In the genomic region with DNA sequence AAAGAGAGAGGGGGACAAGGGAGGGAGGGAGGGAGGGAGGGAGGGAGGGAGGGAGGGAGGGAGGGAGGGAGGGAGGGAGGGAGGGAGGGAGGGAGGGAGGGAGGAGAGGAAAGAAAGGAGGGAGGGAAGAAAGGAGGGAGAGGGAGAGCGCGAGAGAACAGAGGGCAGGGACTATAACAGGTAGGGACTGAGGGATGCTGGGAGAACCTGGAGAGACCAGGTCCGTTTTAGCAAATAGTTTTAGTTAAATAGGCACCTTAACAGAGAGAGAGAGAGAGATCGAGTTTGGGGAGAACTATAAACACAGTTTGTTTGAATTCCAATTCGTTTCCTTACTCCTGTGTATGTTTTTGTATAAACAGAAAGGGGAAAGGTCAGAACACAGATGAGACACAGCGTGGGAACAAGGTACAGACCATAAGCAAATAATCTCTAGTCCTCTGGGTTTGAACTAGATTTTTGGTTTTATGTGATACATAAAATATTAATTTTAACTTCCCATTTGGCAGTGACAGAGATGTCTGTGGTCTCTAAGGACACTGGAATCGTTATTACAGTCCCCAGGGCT, we compare ENCODE assay signal across 8 mouse cellular contexts. TPM values are rescaled to one million over a fixed set of nuclear protein-coding genes. Genes with fewer than 3 reads are reported as not detected.
A peak's percentile ranks its signal among the peaks of the same experiment; 100 is the strongest.
DNase-seq lines count a peak whose midpoint lies in the region; ATAC-seq and TF ChIP-seq lines count a peak whose summit lies in the region.

No protein-coding gene starts in this region.

- H3K4me1 ChIP-seq in heart, embryonic 11.5 days (ENCODE audit: control insufficient read depth, insufficient read depth, low read length), result 0 out of 2 replicates have a peak, but pooled peaks cover 3% of the 10 kb centered on the region
- H3K4me1 ChIP-seq in midbrain, embryonic 10.5 days, result peaks cover 41% of the 10 kb centered on the region
- peaks cover 4% of the 10 kb centered on the region; the same call in 1 of the 2 replicates for H3K4me1 ChIP-seq in midbrain, embryonic 11.5 days (ENCODE audit: control insufficient read depth, insufficient read depth, low read length)
- peaks cover 4% of the 10 kb centered on the region; the same call in 1 of the 2 replicates for H3K4me1 ChIP-seq in limb, embryonic 14.5 days (ENCODE audit: control insufficient read depth, insufficient read depth, low read length)

- ATAC-seq in heart, embryonic 11.5 days (replicated peaks; ENCODE audit: insufficient number of reproducible peaks, low FRiP score, low TSS enrichment), result no peak
- no peak for ATAC-seq in midbrain, embryonic 11.5 days (ENCODE audit: low FRiP score)
- ATAC-seq in limb, embryonic 14.5 days (ENCODE audit: low FRiP score, low read depth), result no peak

- DNase-seq in heart, adult 8-10 months (ENCODE audit: low spot score), result no peak
- DNase-seq in midbrain, embryonic 10.5 days (ENCODE audit: low spot score), result no peak
- DNase-seq in midbrain, embryonic 11.5 days (ENCODE audit: low spot score, missing footprints), result no peak
- no peak for DNase-seq in limb, embryonic 14.5 days (ENCODE audit: low spot score)
- no peak for DNase-seq in right cerebral cortex, postnatal 36 days (ENCODE audit: low spot score in 2 of 2)
- DNase-seq in right cerebral cortex, postnatal 4 days, result no peak
- no peak for DNase-seq in cerebellum, postnatal 4 days (ENCODE audit: low spot score in 2 of 2)

- no peaks in the 10 kb centered on the region for H3K36me3 ChIP-seq in heart, embryonic 11.5 days (ENCODE audit: control insufficient read depth, insufficient read depth, low read length)
- H3K36me3 ChIP-seq in midbrain, embryonic 10.5 days, result no peaks in the 10 kb centered on the region
- no peaks in the 10 kb centered on the region for H3K36me3 ChIP-seq in midbrain, embryonic 11.5 days (ENCODE audit: control insufficient read depth, insufficient read depth, low read length)
- H3K36me3 ChIP-seq in limb, embryonic 14.5 days (ENCODE audit: control insufficient read depth, insufficient read depth, low read length), result no peaks in the 10 kb centered on the region

- H3K4me2 ChIP-seq in heart, embryonic 11.5 days, result peak overlapping the region; percentile 58
- no peak overlapping the region for H3K4me2 ChIP-seq in midbrain, embryonic 11.5 days
- peak overlapping the region; percentile 41; the same call in 1 of the 2 replicates for H3K4me2 ChIP-seq in limb, embryonic 14.5 days (replicated peaks; ENCODE audit: low read depth, low read length, severe bottlenecking)

- H3K9ac ChIP-seq in heart, embryonic 11.5 days (ENCODE audit: low read depth, low read length), result no peak overlapping the region
- H3K9ac ChIP-seq in midbrain, embryonic 11.5 days (ENCODE audit: low read length), result no peak overlapping the region
- H3K9ac ChIP-seq in limb, embryonic 14.5 days (ENCODE audit: low read depth, low read length, severe bottlenecking), result no peak overlapping the region

- peak overlapping the region; percentile 30 for H3K4me3 ChIP-seq in heart, embryonic 11.5 days (ENCODE audit: low read depth, low read length)
- H3K4me3 ChIP-seq in midbrain, embryonic 10.5 days, result peak overlapping the region; percentile 44
- H3K4me3 ChIP-seq in midbrain, embryonic 11.5 days (ENCODE audit: low read depth, low read length), result no peak overlapping the region
- H3K4me3 ChIP-seq in limb, embryonic 14.5 days (replicated peaks; ENCODE audit: low read length), result peak overlapping the region; percentile 21

- 11% methylated on average over 7 of the region's 7 CpGs for WGBS in heart, embryonic 11.5 days (ENCODE audit: insufficient replicate concordance)
- WGBS in midbrain, embryonic 10.5 days, result 26% methylated on average over 7 of the region's 7 CpGs
- WGBS in midbrain, embryonic 11.5 days, result 21% methylated on average over 7 of the region's 7 CpGs
- WGBS in limb, embryonic 14.5 days, result 19% methylated on average over 7 of the region's 7 CpGs

- H3K27ac ChIP-seq in heart, embryonic 11.5 days (ENCODE audit: low read depth, low read length), result no peak overlapping the region
- H3K27ac ChIP-seq in midbrain, embryonic 10.5 days (replicated peaks), result peak overlapping the region; percentile 73; the same call in 1 of the 2 replicates
- no peak overlapping the region for H3K27ac ChIP-seq in midbrain, embryonic 11.5 days (ENCODE audit: low read depth, low read length)
- H3K27ac ChIP-seq in limb, embryonic 14.5 days (replicated peaks; ENCODE audit: low read depth, low read length), result no peak overlapping the region

- H3K9me3 ChIP-seq in heart, embryonic 11.5 days (replicated peaks; ENCODE audit: control insufficient read depth, low read length), result no peaks in the 10 kb centered on the region
- no peaks in the 10 kb centered on the region for H3K9me3 ChIP-seq in midbrain, embryonic 10.5 days (replicated peaks)
- no peaks in the 10 kb centered on the region for H3K9me3 ChIP-seq in midbrain, embryonic 11.5 days (ENCODE audit: control insufficient read depth, low read length)
- no peaks in the 10 kb centered on the region for H3K9me3 ChIP-seq in limb, embryonic 14.5 days (ENCODE audit: control insufficient read depth, low read length)

- H3K27me3 ChIP-seq in heart, embryonic 11.5 days (ENCODE audit: control insufficient read depth, insufficient read depth, low read length), result 0 out of 2 replicates have a peak, but pooled peaks cover 2% of the 10 kb centered on the region
- no peaks in the 10 kb centered on the region for H3K27me3 ChIP-seq in midbrain, embryonic 10.5 days (ENCODE audit: low read depth, poor library complexity, severe bottlenecking)
- no peaks in the 10 kb centered on the region for H3K27me3 ChIP-seq in midbrain, embryonic 11.5 days (ENCODE audit: control insufficient read depth, insufficient read depth, low read length)
- H3K27me3 ChIP-seq in limb, embryonic 14.5 days (ENCODE audit: control insufficient read depth, insufficient read depth, low read length), result no peaks in the 10 kb centered on the region

- no peak for TF ChIP-seq POLR2A in limb, embryonic 14.5 days (IDR thresholded peaks at IDR 0.05; ENCODE audit: borderline replicate concordance, extremely low read depth, insufficient read depth, insufficient read length)

RNA-seq across cellular contexts. Expression of gene Klhl7, which starts 22.6 kb away (rescaled TPM):
- polyA plus RNA-seq in heart, embryonic 11.5 days (2014; fragmentation: Nextera tagmentation; extraction: Ambion mirVana), result 39.0 and 50.4 TPM in 2 replicates
- total RNA-seq in heart, adult 8-10 months (2022), result 10 to 100 TPM; 44.2 to 57.4 (median 49.0) TPM
- polyA plus RNA-seq in midbrain, embryonic 10.5 days (2016; fragmentation: Nextera tagmentation; extraction: Ambion mirVana), result 70.6 and 84.1 TPM in 2 replicates
- polyA plus RNA-seq in midbrain, embryonic 11.5 days (2014; fragmentation: Nextera tagmentation; extraction: Ambion mirVana), result 116 and 123 TPM in 2 replicates
- polyA plus RNA-seq in limb, embryonic 14.5 days (2012; rRNA removed), result 28.6 and 33.7 TPM in 2 replicates
- 51.7 and 54.0 TPM in 2 replicates for polyA plus RNA-seq in limb, embryonic 14.5 days (2014; fragmentation: Nextera tagmentation; extraction: Ambion mirVana)

RNA-seq across cellular contexts. Expression of gene Fam126a, which starts 47.3 kb away (rescaled TPM):
- 32.7 and 41.2 TPM in 2 replicates for polyA plus RNA-seq in heart, embryonic 11.5 days (2014; fragmentation: Nextera tagmentation; extraction: Ambion mirVana)
- total RNA-seq in heart, adult 8-10 months (2022), result 10 to 100 TPM; 35.2 to 41.5 (median 37.2) TPM
- 24.6 and 26.7 TPM in 2 replicates for polyA plus RNA-seq in midbrain, embryonic 10.5 days (2016; fragmentation: Nextera tagmentation; extraction: Ambion mirVana)
- polyA plus RNA-seq in midbrain, embryonic 11.5 days (2014; fragmentation: Nextera tagmentation; extraction: Ambion mirVana), result 34.3 and 36.0 TPM in 2 replicates
- polyA plus RNA-seq in limb, embryonic 14.5 days (2012; rRNA removed), result 22.4 and 23.4 TPM in 2 replicates
- 38.5 and 49.1 TPM in 2 replicates for polyA plus RNA-seq in limb, embryonic 14.5 days (2014; fragmentation: Nextera tagmentation; extraction: Ambion mirVana)
